ENCODE assay signal across 8 mouse cellular contexts in the genomic region with DNA sequence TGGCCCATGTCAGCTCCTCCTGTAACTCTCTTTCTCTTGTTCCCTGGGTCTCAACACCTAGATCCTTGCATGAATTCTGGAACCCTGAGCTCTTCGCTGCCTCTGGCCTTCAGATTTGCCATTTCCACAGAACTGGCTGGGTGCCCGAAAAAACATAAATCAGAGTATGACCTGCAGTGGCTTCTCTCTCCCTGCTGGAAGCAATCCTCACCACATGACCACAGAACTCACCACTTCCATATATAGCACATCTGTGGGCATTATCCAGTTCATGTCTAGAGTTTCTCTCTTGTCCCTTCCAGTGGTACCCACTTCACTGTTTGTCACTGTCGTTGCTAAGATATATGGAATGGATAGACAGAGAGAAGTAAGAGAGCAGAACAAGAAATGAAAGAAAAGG. TPM values are rescaled to one million over a fixed set of nuclear protein-coding genes. Genes with fewer than 3 reads are reported as not detected.
DNase-seq lines count a peak whose midpoint lies in the region; ATAC-seq and TF ChIP-seq lines count a peak whose summit lies in the region.
"Had no signal": no experiment of that assay in that cellular context is flagged by ENCODE, and none has a peak within 500 bp of the region (broad histone marks: within the 10 kb centered on the region; RNA-seq: fewer than 3 reads in every experiment).

No protein-coding gene starts in this region.

- WGBS in lung, embryonic 14.5 days = 38% methylated on average over 3 of the region's 3 CpGs
- 39% methylated on average over 3 of the region's 3 CpGs for WGBS in lung, adult 2 months
- 15% methylated on average over 3 of the region's 3 CpGs for WGBS in heart, embryonic 16.5 days

- H3K4me1 ChIP-seq in lung, embryonic 14.5 days (ENCODE audit: insufficient read depth) = peaks cover 27% of the 10 kb centered on the region
- H3K4me1 ChIP-seq in lung, adult 2 months (ENCODE audit: control insufficient read depth, insufficient read depth, low read length) = peaks cover 6% of the 10 kb centered on the region
- peaks cover 33% of the 10 kb centered on the region for H3K4me1 ChIP-seq in heart, embryonic 16.5 days (ENCODE audit: control insufficient read depth, insufficient read depth, low read length)

- no peaks in the 10 kb centered on the region for H3K27me3 ChIP-seq in lung, embryonic 14.5 days (ENCODE audit: insufficient read depth, low read length)
- H3K27me3 ChIP-seq in heart, embryonic 16.5 days (ENCODE audit: control insufficient read depth, insufficient read depth, low read length) = no peaks in the 10 kb centered on the region

- no peak overlapping the region for H3K4me3 ChIP-seq in lung, embryonic 14.5 days (ENCODE audit: low read depth, low read length)
- H3K4me3 ChIP-seq in lung, adult 2 months (replicated peaks; ENCODE audit: extremely low read depth, low read depth, low read length) = no peak overlapping the region
- H3K4me3 ChIP-seq in heart, embryonic 16.5 days (ENCODE audit: low read length) = no peak overlapping the region

- 0 out of 2 replicates have a peak overlapping the region, but pooled peaks have one; percentile 4 for H3K4me2 ChIP-seq in lung, embryonic 14.5 days
- H3K4me2 ChIP-seq in heart, embryonic 16.5 days (ENCODE audit: low read depth, low read length) = no peak overlapping the region

- H3K9me3 ChIP-seq in lung, embryonic 14.5 days (ENCODE audit: low read depth, low read length) = no peaks in the 10 kb centered on the region
- no peaks in the 10 kb centered on the region for H3K9me3 ChIP-seq in heart, embryonic 16.5 days (replicated peaks; ENCODE audit: control insufficient read depth, low read length)

- peak; percentile 52 for ATAC-seq in lung, embryonic 14.5 days (ENCODE audit: insufficient read depth)
- peak; percentile 85 for ATAC-seq in heart, embryonic 16.5 days (replicated peaks; ENCODE audit: extremely low read depth, insufficient read depth, low FRiP score)

- TF ChIP-seq CTCF in lung, embryonic 14.5 days (IDR thresholded peaks at IDR 0.05; ENCODE audit: low read depth) = no peak
- TF ChIP-seq CTCF in lung, adult 2 months (IDR thresholded peaks at IDR 0.05; ENCODE audit: insufficient read depth, low read length) = no peak

- H3K36me3 ChIP-seq in lung, embryonic 14.5 days (ENCODE audit: insufficient read depth) = no peaks in the 10 kb centered on the region
- H3K36me3 ChIP-seq in heart, embryonic 16.5 days (ENCODE audit: control insufficient read depth, insufficient read depth) = no peaks in the 10 kb centered on the region

- peak overlapping the region; percentile 93 for H3K27ac ChIP-seq in lung, embryonic 14.5 days (ENCODE audit: low read depth)
- H3K27ac ChIP-seq in heart, embryonic 16.5 days (ENCODE audit: low read length) = peak overlapping the region; percentile 81

- TF ChIP-seq POLR2A in lung, adult 2 months (IDR thresholded peaks at IDR 0.05; ENCODE audit: borderline replicate concordance, extremely low read depth, low read depth, low read length) = no peak

- DNase-seq in lung, embryonic 14.5 days = peak; percentile 88
- no peak for DNase-seq in lung, adult 2 months
- DNase-seq in adrenal gland, adult 8-10 months = peak; percentile 84
- peak; percentile 57 for DNase-seq in ovary, postnatal 14 days (ENCODE audit: low spot score)
- DNase-seq in right cerebral cortex, postnatal 25 days = no peak
- no peak for DNase-seq in retina, embryonic 14.5 days (ENCODE audit: low spot score)
- DNase-seq: midbrain, embryonic 14.5 days had no signal

- no peak overlapping the region for H3K9ac ChIP-seq in lung, embryonic 14.5 days
- no peak overlapping the region for H3K9ac ChIP-seq in heart, embryonic 16.5 days (ENCODE audit: low read length)

RNA-seq across cellular contexts. Expression of gene Lamc2, which starts 13.0 kb away (rescaled TPM):
- 55.7 and 55.9 TPM in 2 replicates for polyA plus RNA-seq in lung, embryonic 14.5 days (2014; fragmentation: Nextera tagmentation; extraction: Ambion mirVana)
- 36.4 and 37.5 TPM in 2 replicates for polyA plus RNA-seq in lung, adult 2 months (2012; rRNA removed)
- 1 to 10 TPM in 1 of 4 experiments, under 1 TPM in 3; 0.37 to 1.4 (median 0.79) TPM for total RNA-seq in adrenal gland, adult 8-10 months (2022)
- 8.8 and 15.1 TPM in 2 replicates for polyA plus RNA-seq in heart, embryonic 16.5 days (2015; fragmentation: Nextera tagmentation; extraction: Ambion mirVana)

Comparison
In these comparisons a context has a peak if more than half of its experiments do, and no peak if none do; other contexts are left out.
1. DNase-seq: peak in lung, embryonic 14.5 days (single experiment), adrenal gland, adult 8-10 months (single experiment) and ovary, postnatal 14 days (single experiment); none in lung, adult 2 months (single experiment), right cerebral cortex, postnatal 25 days (single experiment) and retina, embryonic 14.5 days (single experiment).